Mouse (Mus musculus) megakaryocyte-erythroid progenitor cell, adult 5-6 weeks (primary cell): Measurements from ENCODE around the gene Lmnb2. TPM values are rescaled to one million over a fixed set of nuclear protein-coding genes. Genes with fewer than 3 reads are reported as not detected.

Experiments used
- ATAC-seq: replicated peaks from 2 replicates; pipeline ENCODE4 v1.8.0; 2016; ENCODE audit warnings: mild to moderate bottlenecking, inconsistent platforms; ENCODE audit not compliant: severe bottlenecking, poor library complexity, low FRiP score, low TSS enrichment
- total RNA-seq, 2 experiments: library from RNA; stranded (forward) in 1 of 2; stranded (reverse) in 1 of 2; fragments of 200-1000, 215-1000 nt in 1 of 2; fragments of >200 nt in 1 of 2; fragmentation: Nextera tagmentation in 1 of 2; gene quantifications; 2 replicates each; pipeline ENCODE4 v1.2.3; 2014 to 2017

Lmnb2 gene
- total RNA-seq, 2 experiments from 2014 or later: 24.0 to 24.4 TPM

DNA sequence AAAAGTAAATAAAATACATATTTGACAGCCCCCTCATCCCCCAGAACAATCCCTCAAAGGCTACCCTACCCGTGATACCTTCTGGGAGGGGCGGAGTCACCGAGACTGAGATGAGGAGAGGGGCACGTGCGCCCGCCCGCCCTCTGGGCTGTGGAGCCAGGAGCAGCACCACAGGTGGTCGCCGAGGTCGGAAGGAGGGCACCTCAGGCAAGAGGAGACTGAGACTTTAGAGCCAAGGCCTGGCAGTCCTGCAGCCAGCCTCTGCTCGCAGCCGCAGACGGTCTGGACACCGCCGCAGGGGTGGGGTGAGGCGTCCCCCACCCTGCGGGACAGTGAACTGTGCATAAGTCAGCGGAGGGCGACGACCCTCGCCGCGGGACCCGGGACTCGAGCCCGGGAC lies 13.7 kb upstream of the Lmnb2 start:
- no peak for ATAC-seq

DNA sequence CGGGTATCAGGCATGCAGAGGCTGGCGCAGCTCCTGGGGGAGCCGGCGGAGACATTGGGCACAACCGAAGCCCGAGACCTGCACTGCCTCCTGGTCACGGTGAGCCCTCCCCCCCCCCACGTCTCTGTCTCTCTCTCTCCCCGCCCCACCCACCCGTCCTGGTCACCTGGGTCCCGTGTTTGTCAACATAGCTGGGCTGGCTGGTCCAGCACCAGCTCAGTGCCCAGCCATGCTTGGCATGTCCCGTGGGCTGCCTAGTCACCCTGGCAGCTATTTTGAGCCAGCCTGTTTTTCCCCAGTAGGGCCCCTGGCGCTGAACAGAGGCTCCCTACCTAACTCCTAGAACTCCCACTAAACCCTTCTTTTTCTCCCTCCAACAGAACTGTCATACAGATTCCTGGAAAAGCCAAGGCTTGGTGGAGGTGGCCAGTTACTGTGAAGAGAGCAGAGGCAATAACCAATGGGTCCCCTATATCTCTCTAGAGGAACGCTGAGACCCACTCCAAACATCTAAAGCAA lies 13.2 kb upstream of the Lmnb2 start:
- no peak for ATAC-seq

DNA sequence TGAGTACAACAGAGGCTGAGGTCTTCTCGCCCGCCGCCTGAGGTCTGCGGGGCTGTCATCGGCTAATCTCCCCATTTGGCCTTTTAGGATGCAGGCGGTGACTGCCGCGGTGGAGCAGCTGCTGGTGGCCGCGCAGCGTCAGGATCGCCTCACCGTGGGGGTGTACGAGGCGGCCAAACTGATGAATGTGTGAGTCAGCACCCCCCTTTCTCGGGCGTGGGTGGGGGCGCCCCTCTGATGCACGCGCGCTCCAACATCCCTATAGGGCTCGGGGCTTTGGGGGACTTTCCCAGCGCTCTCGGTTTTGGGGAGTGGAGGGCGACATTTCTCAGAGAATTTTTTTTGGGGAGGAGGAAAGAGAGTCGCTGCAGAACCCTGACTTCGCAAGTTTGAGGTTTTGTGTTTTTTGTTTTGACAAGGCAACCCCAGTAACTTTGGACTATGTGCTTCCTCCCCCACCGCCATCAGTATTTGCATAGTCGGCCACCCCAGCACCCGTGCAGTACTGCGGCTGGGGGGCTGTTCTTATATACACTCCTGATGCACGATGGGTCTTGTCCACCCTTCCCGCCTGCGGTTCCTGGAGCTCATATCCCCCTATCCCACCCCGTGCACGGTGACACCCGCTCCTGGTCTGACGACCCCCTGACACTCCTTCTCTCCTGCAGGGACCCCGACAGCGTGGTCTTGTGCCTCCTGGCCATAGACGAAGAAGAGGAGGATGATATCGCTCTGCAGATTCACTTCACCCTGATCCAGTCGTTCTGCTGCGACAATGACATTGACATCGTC lies 12.5 kb upstream of the Lmnb2 start:
- ATAC-seq: peak; percentile 20; the same call in 1 of the 2 replicates

DNA sequence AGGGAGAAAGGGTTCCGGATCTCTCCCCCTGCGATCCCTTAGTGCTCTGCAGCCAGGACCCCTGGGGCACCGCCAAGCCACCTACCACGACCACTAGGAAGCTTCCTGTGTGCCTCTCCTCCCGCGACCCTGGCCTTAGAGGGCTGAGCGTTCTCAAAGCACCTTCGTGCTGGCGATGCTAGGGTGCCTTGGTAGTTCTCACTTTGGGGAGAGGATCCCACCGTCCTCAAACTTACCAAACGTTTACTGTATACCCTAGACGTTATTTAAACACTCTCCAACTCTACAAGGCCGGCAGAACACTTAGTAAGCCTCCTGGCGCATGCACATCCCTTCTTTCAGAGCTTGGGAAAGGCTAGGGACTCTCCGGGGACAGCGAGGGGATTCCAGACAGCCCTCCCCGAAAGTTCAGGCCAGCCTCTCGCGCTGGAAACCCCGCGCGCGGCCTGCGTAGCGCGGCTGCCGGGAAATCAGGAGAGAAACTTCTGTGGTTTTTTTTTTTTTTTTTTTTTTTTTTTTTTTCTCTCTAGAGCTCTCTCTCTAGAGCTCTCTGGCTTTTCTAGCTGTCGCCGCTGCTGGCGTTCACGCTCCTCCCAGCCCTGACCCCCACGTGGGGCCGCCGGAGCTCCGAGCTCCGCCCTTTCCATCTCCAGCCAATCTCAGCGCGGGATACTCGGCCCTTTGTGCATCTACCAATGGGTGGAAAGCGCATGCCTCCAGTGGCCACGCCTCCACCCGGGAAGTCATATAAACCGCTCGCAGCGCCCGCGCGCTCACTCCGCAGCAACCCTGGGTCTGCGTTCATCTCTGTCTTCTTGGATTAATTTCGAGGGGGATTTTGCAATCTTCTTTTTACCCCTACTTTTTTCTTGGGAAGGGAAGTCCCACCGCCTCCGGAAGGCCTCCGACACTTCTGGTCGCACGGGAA lies 11.5 kb upstream of the Lmnb2 start, which contains the start of gene Gadd45b:
Gadd45b (plus strand) TSS at position 775 of the 928 bp plus-strand sequence.
- peak; percentile 93 for ATAC-seq

DNA sequence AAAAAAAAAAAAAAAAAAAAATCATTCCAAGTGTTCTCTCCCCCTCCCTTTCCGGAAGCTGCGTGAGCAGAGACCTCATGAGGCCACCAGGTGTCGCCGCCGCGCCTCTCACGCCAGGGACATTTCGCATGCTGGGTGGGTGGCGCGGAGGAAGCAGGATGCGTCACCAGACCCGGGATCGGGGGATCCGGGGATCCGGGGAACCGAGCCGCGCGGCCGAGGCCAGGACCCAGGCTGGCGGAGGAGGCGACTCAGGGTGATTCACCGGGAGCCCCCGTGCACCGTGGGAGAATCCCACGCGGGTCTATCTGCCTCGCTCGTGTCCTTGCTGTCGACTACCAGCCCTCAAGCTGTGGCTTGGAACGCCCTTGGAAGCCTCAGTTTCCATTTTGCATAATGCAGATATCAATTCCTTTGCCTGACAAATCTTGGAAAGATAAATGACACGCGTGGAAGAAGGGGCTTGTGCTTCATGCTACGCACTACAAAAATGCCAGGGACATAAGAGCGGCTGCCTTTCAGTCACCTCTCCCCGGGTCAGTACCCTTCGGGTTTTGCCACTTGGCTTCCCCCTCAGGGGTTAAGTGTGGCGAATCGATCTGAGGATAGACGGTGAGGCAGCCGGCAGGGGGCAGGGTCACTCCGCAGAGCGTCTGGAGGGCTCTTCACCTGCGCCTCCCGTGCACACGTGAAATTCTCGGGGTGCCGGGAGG lies 10.7 kb upstream of the Lmnb2 start:
- peak; percentile 60 for ATAC-seq

DNA sequence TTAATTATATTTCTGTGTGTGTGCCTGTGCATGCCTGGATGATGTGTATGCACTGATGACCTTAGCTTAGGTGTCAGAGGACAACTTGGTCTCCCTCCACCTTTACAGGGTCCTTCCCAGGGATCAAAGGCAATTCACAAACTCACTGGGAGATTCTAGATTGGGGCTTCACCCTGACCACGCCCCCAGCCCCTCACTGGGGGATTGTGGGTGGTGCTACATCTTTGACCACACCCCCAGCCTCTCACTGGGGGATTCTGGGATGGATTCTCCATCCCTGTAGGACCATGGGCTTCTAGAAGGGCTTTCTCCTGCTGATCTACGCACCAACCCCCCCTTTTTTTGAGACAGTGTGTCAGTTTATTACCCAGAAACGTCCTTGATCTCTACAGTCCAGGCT lies 7.4 kb upstream of the Lmnb2 start:
- ATAC-seq: no peak

DNA sequence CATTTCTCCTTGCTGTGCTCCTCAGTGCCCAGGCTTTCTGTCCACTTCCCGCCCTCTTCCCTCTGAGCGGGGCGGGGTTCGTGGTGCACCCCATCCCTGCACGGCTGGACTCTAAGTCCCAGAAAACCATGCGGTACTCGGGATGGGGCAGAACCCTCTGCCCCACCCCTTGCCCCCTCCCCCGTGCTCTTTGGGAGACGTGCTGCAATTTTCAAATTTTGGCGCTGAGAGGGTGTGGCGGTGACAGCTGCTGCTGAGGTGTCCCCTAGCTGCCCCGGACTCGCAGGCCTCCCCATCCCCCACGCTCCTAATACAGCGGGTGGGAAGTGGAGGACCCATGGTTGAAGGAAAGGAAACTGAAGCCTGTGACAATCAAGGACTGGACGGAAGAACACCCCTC lies 3.9 kb upstream of the Lmnb2 start:
- ATAC-seq: no peak; the same call in 1 of the 2 replicates

DNA sequence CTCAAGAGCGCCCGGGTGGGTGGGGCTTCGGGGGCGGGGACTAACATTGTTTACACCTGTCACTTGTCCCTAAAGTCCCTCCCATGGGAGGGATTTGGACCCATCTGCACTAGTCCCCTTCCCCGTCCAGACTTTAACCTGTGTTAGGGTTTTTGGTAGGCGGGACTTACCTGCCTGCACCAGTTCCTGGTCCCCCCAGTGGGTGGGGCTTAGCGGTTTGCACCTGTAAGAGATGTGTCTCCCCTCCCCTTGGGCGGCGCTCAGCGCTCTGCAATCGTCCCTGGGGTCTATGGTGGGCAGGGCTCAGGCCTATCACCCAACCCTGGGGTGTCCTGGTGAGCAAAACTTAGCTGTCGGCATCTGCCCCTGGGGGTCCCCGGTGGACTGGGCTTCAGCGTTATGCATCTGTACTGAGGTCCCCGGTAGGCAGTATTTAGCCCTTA lies 688 bp downstream of the Lmnb2 start:
- ATAC-seq: peak; percentile 39; the same call in 1 of the 2 replicates

DNA sequence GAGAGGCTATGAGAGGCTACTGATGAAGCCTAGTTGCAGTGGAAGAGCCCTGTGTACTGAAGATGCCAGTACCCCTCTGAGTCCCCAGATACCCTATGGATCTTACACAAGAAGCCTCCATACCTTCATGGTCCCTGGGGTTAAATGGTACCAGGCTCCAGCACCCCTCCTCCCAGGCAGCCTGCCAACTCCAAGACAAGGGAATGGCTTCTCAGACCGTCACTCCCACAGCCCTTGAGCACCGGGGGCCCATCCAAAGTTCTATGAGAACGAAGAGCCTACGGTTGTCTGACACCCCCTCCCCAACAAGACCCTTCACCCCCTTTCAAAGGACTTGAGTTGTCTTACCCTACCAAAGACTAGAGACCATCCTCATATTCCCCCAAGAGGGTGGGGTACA lies 2.3 kb downstream of the Lmnb2 start:
- no peak for ATAC-seq

DNA sequence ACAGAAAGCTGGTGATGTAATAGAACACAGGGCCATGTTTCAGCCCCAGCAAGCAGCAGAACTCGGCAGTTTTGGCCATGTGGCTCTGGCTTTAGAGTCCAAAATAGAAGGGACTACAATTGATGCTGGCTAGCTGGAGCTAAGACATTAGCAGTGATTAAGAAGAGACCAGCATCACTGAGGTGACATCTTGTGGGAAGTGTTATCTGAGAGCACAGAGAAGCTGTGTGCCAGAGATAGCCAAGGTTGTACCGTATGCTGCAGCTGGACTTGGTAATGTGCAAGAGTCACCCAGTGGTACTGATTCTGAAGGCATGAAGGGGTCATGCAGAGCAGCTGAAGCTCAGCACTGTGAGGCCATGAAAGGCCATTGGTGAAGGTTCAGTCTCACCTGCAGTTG lies 2.8 kb downstream of the Lmnb2 start:
- no peak for ATAC-seq

DNA sequence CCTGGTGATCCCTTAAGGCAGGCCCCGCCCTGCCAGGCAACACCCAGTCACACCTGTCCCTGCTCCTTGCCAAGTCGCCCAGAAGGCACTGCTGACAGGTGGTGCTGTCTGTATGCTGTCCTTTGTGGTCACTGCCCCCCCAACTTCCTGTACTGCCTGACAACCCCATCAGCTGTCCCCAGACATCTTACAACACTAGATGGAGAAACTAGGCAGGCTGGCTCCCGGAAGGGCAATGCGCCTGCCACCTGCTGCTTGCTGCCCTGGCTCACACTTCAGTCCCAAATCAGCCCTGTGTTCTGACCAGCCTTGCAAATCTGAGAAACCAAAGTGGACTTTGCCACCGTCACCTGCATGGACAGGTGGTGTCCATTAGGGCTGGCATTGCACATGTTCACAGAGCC lies 3.8 kb downstream of the Lmnb2 start:
- ATAC-seq: no peak

DNA sequence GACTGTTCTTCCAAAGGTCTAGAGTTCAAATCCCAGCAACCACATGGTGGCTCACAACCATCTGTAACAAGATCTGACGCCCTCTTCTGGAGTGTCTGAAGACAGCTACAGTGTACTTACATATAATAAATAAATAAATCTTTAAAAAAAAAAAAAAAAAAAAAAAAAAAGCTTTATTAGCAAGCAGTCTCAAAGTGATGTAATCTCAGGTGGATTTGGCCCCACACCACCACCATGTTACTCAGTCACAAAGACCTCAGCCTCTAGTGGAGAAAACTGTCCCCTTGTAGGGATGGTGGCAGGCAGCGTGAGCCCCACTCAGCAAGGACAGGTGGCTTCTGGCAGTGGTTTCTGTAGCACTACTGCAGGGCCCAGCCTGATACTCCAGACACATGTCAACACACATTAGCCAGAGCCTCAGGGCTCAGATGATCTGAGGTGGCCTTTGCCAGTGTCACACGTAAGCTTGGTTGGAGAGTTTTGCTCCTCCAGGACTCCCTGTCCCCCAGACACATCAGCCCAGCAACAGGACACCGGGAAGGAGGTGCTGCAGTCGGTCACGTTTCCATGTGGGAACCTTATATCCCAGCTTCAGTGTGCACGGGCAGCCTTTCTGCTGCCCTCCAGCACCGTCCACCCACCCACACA lies 4.6 kb downstream of the Lmnb2 start:
- ATAC-seq: no peak

DNA sequence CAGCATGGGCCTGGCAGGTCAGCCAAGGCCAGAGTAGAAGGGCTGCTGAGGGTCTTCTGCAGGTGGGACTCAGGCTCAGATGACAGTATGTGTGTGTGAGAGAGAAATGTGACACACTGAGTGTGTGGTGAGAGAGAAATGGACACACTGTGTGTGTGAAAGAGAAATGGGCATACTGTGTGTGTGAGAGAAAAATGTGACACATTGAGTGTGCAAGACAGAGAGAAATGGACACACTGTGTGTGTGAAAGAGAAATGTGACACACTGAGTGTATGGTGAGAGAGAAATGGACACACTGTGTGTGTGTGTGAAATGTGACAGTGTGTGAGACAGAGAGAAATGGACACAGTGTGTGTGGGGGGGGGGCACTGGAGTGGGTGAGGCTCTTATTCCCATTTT lies 6.2 kb downstream of the Lmnb2 start:
- ATAC-seq: no peak

DNA sequence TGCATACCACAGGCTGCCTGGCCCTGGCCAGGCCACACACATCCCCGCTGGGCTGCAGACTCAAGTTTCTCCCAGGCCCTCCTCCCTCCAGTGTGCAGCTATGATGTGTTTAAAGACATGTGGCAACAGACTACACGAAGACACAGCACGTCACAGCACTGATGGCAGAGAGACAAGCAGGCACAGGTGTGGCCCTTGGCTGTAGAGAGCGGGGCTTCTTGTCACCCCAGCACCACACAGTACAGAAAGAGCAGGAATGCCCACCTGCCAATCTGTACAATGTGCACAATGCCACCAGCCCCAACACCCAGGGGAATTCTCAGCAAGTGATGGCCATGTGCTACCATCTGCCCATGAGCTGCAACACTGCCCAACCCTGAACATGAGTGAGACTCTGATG lies 6.7 kb downstream of the Lmnb2 start:
- no peak for ATAC-seq

DNA sequence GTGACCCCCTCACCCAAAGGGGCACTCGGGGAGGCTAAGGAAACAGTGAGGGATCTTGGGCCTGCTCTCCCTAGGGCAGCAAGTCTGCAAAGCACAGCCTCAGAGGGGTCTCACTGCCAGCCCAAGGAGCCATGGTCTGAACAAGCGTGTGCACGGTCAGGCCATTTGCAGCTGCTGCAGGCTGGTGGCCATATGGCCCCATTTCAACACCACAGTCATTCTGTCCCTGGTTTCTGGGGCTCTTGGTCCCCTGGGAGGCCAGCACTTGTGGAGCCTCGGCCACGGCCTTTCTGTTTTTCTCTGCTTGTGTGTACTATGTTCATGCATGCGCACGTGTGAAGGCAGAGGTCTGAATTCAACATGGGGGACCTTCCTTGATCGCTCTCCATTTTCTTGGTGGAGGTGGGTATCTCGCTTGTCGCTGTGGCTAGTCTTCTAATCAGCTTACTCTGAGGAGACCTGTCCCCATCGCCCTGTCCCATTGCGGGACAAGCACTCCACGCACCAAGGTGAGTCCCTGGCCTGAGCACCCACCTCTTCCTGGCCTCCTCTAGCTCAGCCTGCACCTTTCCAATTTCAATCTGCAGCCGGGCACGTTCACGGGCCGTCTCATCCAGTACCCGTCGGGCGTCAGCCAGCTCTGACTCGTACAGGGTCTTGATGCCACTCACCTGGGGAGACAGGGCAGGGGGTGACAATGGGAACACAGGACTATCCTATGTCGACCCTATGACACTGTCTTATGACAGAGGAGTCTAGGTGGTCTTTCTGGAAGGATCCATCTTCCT lies 8.5 kb downstream of the Lmnb2 start:
- ATAC-seq: no peak

DNA sequence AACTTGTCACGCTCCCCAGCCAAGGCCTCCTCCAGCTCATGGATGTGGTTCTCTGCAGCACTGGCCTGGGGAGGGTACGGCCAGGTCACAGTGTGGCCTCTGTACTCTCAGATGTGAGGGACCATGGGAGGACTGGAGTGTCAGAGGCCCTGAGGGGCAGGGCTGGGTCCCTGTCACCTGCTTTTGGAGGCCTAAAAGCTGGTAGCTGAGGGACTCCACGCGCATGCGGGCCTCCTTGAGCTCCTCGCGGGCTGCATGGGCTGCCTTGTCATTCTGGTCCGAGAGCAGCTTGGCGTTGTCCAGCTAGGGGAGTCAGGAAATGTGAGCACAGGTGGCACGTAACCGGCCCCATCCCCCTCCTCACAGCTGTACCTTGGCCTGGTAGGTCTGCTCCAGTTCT lies 13.3 kb downstream of the Lmnb2 start:
- no peak for ATAC-seq

DNA sequence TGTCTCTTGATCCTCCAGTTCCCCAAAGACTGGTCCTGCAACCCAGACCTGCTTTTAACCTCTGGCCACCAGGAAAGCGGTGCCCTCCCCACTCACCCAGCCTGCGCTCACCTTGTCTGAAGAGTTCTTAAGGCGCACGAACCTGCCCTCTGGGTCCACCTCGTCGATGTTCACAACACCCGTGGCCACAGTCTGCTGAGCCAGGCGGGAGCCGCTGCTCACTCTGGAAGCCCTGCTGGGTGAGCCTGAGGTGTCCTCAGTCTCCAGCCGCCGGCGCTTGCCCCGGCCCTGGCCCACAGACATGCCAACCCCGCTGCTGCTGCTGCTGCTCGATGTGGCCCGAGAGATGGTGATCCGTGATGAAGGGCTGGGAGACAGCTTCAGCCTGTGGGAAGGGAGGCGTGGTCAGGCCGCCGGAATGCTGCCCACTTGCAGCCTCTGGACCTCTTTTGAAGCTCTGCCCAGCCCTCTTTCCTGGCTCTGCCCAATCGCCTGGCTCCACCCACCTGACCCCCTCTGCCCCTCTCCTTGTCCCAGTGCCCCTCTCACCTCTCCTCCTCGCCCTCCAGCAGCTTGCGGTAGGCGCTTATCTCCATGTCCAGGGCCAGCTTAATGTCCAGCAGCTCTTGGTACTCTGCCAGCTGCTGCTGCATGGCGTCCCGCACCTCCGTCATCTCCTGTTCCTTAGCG lies 13.9 kb downstream of the Lmnb2 start:
- no peak for ATAC-seq

DNA sequence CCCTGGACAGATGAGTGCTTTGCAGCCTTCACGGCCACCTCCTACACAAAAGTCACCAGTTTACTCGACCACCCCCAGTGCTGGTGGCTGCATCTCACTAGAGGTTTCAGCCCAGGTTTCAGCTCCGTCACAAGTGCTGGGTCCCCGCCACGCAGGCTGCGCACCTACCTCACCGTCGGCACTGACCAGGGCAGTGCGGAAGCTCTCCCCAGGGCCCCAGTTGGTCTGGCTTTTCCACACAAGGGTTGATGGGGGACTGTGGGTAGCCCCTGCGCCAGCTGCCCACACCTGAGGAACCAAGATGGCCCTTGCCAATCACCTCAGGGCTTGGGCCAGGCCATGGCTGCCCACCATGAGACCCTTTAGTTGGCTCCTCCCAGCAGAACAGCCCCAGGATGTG lies 14.8 kb downstream of the Lmnb2 start:
- no peak for ATAC-seq
